Mouse (Mus musculus): ENCODE data around the gene Atpaf1. TPM values are rescaled to one million over a fixed set of nuclear protein-coding genes. Genes with fewer than 3 reads are reported as not detected.

Gene Atpaf1
- polyA plus RNA-seq (2012; rRNA removed) = 27.3 and 27.6 TPM in 2 replicates

DNA sequence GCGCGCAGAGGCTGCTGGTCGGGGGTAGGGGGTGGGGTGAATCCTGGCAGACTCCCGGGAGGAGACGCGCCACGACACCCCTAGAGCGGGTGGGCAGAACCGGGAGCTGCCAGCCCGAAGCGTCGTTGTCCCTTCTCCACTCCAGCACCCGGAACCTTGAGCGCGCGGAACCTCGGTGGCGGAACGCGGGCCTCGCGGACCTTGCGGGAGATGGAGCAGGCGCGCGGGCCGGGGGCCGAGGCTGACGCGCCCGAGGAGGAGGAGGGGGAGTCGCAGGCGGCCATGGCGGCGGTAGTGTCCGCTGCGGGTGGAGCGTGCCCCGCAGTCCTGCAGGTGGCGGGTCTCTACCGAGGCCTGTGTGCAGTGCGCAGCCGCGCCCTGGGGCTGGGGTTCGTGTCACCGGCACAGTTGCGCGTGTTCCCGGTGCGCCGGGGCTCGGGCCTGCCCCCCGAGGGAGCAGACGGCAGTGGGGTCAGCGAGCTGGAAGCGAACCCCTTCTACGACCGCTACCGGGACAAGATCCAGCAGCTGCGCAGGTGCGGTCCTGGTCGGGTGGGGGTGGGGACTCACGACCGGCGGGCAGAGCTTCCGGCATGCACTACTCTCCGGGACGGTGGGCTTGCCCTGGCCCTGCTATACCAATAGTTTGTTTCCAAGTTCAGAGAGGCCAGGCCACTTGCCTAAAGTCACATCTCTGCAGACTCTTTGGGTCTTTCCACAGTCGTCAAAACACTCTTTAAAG is at the start of gene Atpaf1:
Atpaf1 (plus strand) TSS at position 44 of the 742 bp plus-strand sequence.
- TF ChIP-seq CTCF (IDR thresholded peaks at IDR 0.05; ENCODE audit: borderline replicate concordance, extremely low read depth, insufficient read depth, insufficient read length) = peak; percentile 12; the same call in 1 of the 2 replicates
- TF ChIP-seq POLR2A (IDR thresholded peaks at IDR 0.05; ENCODE audit: borderline replicate concordance, extremely low read depth, insufficient read depth, insufficient read length, poor library complexity, severe bottlenecking) = peak; percentile 76
- DNase-seq (ENCODE audit: low read depth) = peak; percentile 87

GRCm38 (mm10) chr4:115734867-115735266 is 49.7 kb upstream of the Atpaf1 start:
- no peak for DNase-seq (ENCODE audit: low read depth)
- no peak for TF ChIP-seq CTCF (IDR thresholded peaks at IDR 0.05; ENCODE audit: borderline replicate concordance, extremely low read depth, insufficient read depth, insufficient read length)

- peak; percentile 99 for DNase-seq (ENCODE audit: low read depth)
- peak; percentile 40; the same call in 1 of the 2 replicates for TF ChIP-seq CTCF (IDR thresholded peaks at IDR 0.05; ENCODE audit: borderline replicate concordance, extremely low read depth, insufficient read depth, insufficient read length)
- peak; percentile 73 for TF ChIP-seq POLR2A (IDR thresholded peaks at IDR 0.05; ENCODE audit: borderline replicate concordance, extremely low read depth, insufficient read depth, insufficient read length, poor library complexity, severe bottlenecking)
These were observed 47.0 kb upstream of the Atpaf1 start, which contains the start of gene Efcab14 for GRCm38 (mm10) chr4:115737551-115738041. TSS of gene Efcab14 (plus strand) at chr4:115737744.

GRCm38 (mm10) chr4:115738481-115738985 is 46.1 kb upstream of the Atpaf1 start:
- DNase-seq (ENCODE audit: low read depth) = no peak
- no peak for TF ChIP-seq CTCF (IDR thresholded peaks at IDR 0.05; ENCODE audit: borderline replicate concordance, extremely low read depth, insufficient read depth, insufficient read length)
- TF ChIP-seq POLR2A (IDR thresholded peaks at IDR 0.05; ENCODE audit: borderline replicate concordance, extremely low read depth, insufficient read depth, insufficient read length, poor library complexity, severe bottlenecking) = no peak

GRCm38 (mm10) chr4:115742658-115743057 is 42.0 kb upstream of the Atpaf1 start:
- DNase-seq (ENCODE audit: low read depth) = no peak
- TF ChIP-seq POLR2A (IDR thresholded peaks at IDR 0.05; ENCODE audit: borderline replicate concordance, extremely low read depth, insufficient read depth, insufficient read length, poor library complexity, severe bottlenecking) = no peak
- TF ChIP-seq CTCF (IDR thresholded peaks at IDR 0.05; ENCODE audit: borderline replicate concordance, extremely low read depth, insufficient read depth, insufficient read length) = no peak

- TF ChIP-seq CTCF (IDR thresholded peaks at IDR 0.05; ENCODE audit: borderline replicate concordance, extremely low read depth, insufficient read depth, insufficient read length) (no peak), POLR2A (IDR thresholded peaks at IDR 0.05; ENCODE audit: borderline replicate concordance, extremely low read depth, insufficient read depth, insufficient read length, poor library complexity, severe bottlenecking) (no peak)
- no peak for DNase-seq (ENCODE audit: low read depth)
These were observed 41.5 kb upstream of the Atpaf1 start for GRCm38 (mm10) chr4:115743096-115743495.

DNA sequence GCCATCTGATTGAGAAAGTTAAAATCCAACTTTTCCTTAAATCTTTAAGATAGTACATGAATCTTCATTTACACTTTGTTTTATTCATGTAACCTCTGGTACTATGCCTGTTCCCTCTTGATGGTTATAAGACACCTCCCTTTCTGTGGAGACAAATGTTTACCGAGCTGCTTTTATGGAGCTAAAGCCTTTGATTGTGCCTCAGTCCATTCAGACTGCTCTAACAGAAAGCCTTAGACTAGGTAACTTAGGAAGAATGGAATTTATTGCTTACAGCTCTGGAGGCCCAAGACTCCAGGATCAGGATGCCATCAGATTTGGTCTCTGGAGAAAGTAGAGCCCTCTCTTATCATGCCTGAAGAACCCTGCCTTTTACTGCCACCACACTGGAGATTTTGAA is 36.4 kb upstream of the Atpaf1 start:
- TF ChIP-seq CTCF (IDR thresholded peaks at IDR 0.05; ENCODE audit: borderline replicate concordance, extremely low read depth, insufficient read depth, insufficient read length) (no peak), POLR2A (IDR thresholded peaks at IDR 0.05; ENCODE audit: borderline replicate concordance, extremely low read depth, insufficient read depth, insufficient read length, poor library complexity, severe bottlenecking) (no peak)
- DNase-seq (ENCODE audit: low read depth) = no peak

DNA sequence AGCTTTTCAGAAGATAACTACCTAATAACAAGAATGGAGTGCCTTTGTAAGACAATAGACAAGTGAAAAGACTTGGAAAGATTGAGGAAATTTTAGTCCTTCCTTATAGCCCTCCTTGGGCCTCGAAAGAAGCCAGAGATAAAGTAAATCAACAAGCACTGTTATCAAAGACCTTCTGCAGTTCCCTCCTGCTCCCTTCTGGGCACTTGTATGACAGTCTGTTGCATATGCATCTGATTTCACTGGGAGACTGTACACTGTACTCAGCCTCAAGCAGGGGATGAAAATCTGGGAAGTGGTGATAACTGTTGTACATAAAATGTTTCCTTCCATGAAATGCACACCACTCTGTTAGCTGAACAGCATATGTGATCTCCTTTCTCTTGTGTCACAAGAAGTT is 35.3 kb upstream of the Atpaf1 start:
- DNase-seq (ENCODE audit: low read depth) = no peak
- no peak for TF ChIP-seq POLR2A (IDR thresholded peaks at IDR 0.05; ENCODE audit: borderline replicate concordance, extremely low read depth, insufficient read depth, insufficient read length, poor library complexity, severe bottlenecking)
- no peak for TF ChIP-seq CTCF (IDR thresholded peaks at IDR 0.05; ENCODE audit: borderline replicate concordance, extremely low read depth, insufficient read depth, insufficient read length)

GRCm38 (mm10) chr4:115754101-115754500 is 30.5 kb upstream of the Atpaf1 start:
- TF ChIP-seq CTCF (IDR thresholded peaks at IDR 0.05; ENCODE audit: borderline replicate concordance, extremely low read depth, insufficient read depth, insufficient read length) = no peak
- TF ChIP-seq POLR2A (IDR thresholded peaks at IDR 0.05; ENCODE audit: borderline replicate concordance, extremely low read depth, insufficient read depth, insufficient read length, poor library complexity, severe bottlenecking) = no peak
- no peak for DNase-seq (ENCODE audit: low read depth)

GRCm38 (mm10) chr4:115754851-115755250 is 29.8 kb upstream of the Atpaf1 start:
- TF ChIP-seq POLR2A (IDR thresholded peaks at IDR 0.05; ENCODE audit: borderline replicate concordance, extremely low read depth, insufficient read depth, insufficient read length, poor library complexity, severe bottlenecking) (no peak), CTCF (IDR thresholded peaks at IDR 0.05; ENCODE audit: borderline replicate concordance, extremely low read depth, insufficient read depth, insufficient read length) (0 out of 2 replicates have a peak, but pooled peaks have one; percentile 7)
- no peak for DNase-seq (ENCODE audit: low read depth)

DNA sequence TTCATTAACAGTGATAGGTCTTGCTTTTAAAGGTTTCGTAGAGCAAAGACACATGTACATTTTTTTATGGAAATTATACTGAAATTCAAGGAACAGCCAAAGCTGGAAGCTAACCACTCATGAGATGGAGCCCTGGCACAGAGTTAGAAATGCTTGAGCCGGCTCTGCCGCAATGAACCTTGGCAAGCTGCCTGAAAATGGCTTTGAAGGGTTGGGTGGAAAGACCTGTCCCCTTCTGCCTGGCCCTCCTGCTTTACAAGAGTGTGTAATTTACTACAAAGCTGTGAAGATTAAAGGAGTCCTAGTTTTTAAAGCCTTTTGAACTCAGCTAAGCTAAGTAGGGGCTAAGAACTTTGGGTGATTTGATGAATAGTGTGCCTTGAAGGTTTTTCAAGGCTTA is 23.4 kb upstream of the Atpaf1 start:
- TF ChIP-seq CTCF (IDR thresholded peaks at IDR 0.05; ENCODE audit: borderline replicate concordance, extremely low read depth, insufficient read depth, insufficient read length) (no peak), POLR2A (IDR thresholded peaks at IDR 0.05; ENCODE audit: borderline replicate concordance, extremely low read depth, insufficient read depth, insufficient read length, poor library complexity, severe bottlenecking) (no peak)
- DNase-seq (ENCODE audit: low read depth) = peak; percentile 80

DNA sequence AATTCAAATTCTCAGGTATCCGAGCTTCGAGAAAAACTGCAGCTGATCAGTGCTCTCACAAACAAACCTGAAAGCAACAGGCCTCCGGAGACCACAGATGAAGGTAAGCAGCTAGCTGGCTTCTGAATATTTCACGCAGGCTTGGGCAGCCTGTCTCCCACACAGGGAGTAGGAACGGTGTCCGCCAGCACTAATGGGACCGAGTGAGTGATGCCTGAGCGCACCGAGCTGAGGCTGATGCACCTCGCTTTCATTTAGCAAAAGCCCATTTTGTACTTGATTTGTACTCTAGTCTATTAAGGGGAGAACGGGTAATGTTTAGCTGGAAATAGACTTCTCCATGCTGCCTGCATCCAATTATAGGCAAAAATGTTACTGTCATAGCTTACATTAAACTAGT is 20.0 kb upstream of the Atpaf1 start:
- DNase-seq (ENCODE audit: low read depth) = no peak
- no peak for TF ChIP-seq POLR2A (IDR thresholded peaks at IDR 0.05; ENCODE audit: borderline replicate concordance, extremely low read depth, insufficient read depth, insufficient read length, poor library complexity, severe bottlenecking)
- no peak for TF ChIP-seq CTCF (IDR thresholded peaks at IDR 0.05; ENCODE audit: borderline replicate concordance, extremely low read depth, insufficient read depth, insufficient read length)

Measured in brain, embryonic 14.5 days (tissue).